Mouse (Mus musculus) midbrain, embryonic 16.5 days (tissue): ENCODE results near the gene Ddx3y. TPM values are rescaled to one million over a fixed set of nuclear protein-coding genes. Genes with fewer than 3 reads are reported as not detected.

Experiments
- polyA plus RNA-seq: library from polyadenylated mRNA; unstranded; fragments of >200 nt; fragmentation: Nextera tagmentation; extraction: Ambion mirVana; gene quantifications from 2 replicates; pipeline ENCODE4 v1.2.1, GENCODE M21; 2015

Ddx3y gene
- polyA plus RNA-seq, 1 experiment from 2014 or later: 15.6 TPM

Other genes starting within 250 kb of the Ddx3y start
- gene Uty, start 40.9 kb downstream of the Ddx3y start, polyA plus RNA-seq: 5.9 and 11.9 TPM in 2 replicates
- not detected in 2 replicates for gene Usp9y, start 173.2 kb upstream of the Ddx3y start, polyA plus RNA-seq